Mouse (Mus musculus) naive thymus-derived CD4-positive, alpha-beta T cell, adult 2 months (primary cell): ENCODE results near the gene Spint3.
A peak's percentile ranks its signal among the peaks of the same experiment; 100 is the strongest.
"Not testable (repeated sequence)": the region's sequence is repeated elsewhere in the genome, so short reads cannot be mapped to it uniquely, and the experiment has no call there.

Experiments
- DNase-seq: peaks from one replicate; pipeline ENCODE4 v3.0.0-alpha.2; 2011; ENCODE audit warnings: low read depth

Gene Spint3

GRCm38 (mm10) chr2:164573359-164573758 is at the start of gene Spint3:
TSS of gene Spint3 (minus strand) at chr2:164573459.
- DNase-seq: not testable (repeated sequence)

DNA sequence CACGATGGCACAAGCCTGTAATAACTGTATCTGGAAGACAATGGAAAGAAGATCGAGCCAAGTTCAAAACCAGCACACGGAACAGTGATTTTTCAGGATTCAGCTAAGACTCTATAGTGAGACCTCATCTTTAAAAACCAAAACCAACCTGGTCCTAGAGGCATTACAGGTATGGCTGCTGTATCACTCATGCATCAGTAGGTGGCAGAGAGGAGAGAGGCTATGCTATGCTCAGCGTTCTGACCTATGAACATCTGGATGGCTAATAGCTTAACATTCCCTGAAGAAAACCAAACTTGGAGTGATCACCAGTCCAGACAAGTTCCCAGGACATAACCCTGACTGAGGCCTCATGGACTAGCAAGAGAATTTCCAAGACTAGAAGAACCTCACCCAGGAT is 48.5 kb upstream of the Spint3 start:
- no peak for DNase-seq

GRCm38 (mm10) chr2:164619050-164619449 is 45.8 kb upstream of the Spint3 start:
- no peak for DNase-seq

GRCm38 (mm10) chr2:164615386-164615785 is 42.1 kb upstream of the Spint3 start:
- DNase-seq: no peak

DNA sequence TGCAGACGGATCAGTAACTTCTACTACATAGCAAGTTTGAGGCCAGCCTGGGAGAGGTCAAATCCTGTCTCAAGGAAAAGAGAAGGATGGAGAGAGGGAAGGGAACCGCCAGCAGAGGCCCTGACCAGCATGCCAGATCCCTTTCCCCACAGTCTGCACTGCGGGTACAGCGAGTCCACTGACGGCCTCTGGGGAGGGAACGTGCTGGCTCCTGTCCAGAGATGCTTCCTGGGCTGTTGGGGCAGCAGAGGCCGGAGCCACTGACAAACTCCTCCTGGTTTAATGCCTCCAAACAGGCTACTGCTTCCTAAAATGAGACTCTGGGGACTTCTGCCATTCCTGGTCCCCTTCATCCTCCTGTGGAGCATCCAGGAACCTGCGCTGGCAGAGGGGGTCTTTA is 40.2 kb upstream of the Spint3 start, which contains the start of the genes Wfdc6b and Wfdc8:
Gene Wfdc6b (plus strand): TSS at position 52 of the 400 bp plus-strand sequence.
Gene Wfdc8 (minus strand): TSS at position 156 of the 400 bp plus-strand sequence.
- not testable (repeated sequence) for DNase-seq

- no peak for DNase-seq
Measured at GRCm38 (mm10) chr2:164608781-164609180, 35.5 kb upstream of the Spint3 start.

DNA sequence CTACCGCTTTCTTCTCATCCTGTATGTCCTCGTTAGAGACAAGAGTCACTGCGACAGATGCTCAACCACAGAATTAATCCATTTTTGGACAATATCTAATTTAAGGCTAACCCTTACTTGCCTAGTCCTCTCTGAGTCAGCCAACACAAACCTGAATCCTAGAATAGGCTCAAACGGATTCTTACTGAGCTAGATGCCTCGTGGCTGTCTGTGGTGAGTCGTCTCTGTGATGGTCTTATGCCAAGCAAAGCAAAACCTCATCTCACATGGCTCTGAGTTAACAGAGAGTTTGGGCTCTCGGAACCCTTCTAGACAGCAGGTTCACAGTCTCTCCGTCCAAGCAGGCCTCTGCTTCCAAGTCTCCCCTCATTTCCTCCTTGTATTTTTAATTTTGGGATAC is 31.2 kb upstream of the Spint3 start:
- no peak for DNase-seq

- no peak for DNase-seq
Measured at GRCm38 (mm10) chr2:164603482-164603881, 30.2 kb upstream of the Spint3 start.

- no peak for DNase-seq
Measured at GRCm38 (mm10) chr2:164600179-164600578, 26.9 kb upstream of the Spint3 start.

DNA sequence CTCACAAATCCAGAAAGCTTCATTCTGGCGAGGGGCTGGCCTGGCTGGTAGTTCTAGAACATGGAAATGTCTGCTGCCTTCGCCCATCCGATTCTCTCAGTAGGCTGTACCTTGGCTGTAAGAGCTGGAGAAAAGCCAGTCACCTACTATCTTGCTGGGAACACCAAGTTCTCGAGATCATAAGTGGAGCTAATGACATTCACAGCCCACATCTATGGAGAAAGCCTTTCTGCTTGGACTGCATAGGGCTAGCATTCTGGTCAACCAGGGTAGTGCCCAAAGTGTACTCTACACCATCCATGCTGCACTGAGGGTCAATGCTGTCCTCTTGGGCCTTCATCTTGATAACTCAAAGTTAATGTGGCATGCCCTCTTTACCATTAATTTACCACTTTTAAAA is 20.2 kb upstream of the Spint3 start, which contains the start of gene Eppin:
Gene Eppin (minus strand): TSS at position 101 of the 400 bp plus-strand sequence.
- DNase-seq: no peak

GRCm38 (mm10) chr2:164592014-164592413 is 18.8 kb upstream of the Spint3 start:
- DNase-seq: peak; percentile 7

DNA sequence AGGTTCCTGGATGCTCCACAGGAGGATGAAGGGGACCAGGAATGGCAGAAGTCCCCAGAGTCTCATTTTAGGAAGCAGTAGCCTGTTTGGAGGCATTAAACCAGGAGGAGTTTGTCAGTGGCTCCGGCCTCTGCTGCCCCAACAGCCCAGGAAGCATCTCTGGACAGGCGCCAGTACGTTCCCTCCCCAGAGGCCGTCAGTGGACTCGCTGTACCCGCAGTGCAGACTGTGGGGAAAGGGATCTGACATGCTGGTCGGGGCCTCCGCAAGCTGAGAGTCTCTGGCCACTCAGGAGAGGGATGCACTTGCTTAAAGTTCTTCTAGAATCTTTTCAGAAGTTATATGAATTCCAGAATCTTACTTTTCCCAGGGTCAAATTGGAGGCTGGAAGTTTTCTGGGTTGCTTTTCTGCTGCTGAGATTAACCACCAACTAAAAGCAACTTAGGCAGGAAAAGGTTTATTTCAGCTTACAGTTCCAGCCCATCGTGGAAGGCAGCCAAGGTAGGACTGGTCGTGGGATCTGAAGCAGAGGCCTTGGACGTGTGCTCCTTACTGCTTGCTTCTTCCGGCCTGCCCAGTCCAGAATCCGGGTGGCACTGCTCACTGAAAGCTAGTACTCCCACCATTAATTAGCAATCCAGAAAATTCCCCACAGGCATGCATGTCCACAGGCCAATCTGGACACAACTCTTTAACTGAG is 11.9 kb upstream of the Spint3 start, which contains the start of gene Wfdc6a:
Gene Wfdc6a (minus strand): TSS at position 423 of the 701 bp plus-strand sequence.
- DNase-seq: not testable (repeated sequence)

DNA sequence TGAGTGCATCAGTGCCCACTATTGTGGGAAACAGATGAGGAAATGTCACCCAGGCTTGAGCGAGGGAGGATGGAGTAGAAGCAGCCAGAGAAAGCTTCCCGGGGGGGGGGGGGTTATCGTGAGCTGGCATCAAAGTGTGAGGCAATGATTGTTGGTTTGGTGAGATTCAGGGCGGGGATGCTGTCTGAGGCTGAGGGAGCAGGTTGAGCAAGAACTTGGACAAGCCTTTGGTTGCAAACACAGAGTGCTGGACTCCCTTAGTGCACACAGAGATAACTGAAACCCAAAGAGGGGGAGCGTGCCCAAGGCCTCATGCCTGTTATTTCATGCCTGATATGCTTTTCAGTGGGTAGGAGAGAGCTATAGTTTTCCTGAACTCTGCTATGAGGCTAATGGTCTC is 5.8 kb downstream of the Spint3 start:
- DNase-seq: no peak

- DNase-seq: no peak
Measured at GRCm38 (mm10) chr2:164566997-164567396, 6.3 kb downstream of the Spint3 start.

DNA sequence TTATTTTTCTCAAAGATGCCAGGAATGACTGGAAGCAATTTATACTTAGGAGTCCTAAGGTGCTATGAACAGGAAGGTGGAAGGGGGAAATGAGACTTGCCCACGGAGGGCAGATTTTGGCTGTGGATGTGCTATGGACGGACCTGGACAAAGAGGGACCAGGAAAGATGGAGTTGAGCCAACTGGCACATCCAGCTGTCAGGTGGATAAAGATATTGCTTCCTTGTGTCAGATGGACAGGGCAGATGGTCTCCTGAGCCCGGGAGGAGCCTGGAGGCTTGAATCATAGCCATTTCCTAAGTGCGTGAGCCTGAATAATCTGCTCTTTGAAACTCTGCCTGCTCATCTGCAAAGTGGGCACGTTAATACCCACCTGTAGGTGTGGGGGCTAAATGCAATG is 8.9 kb downstream of the Spint3 start:
- DNase-seq: no peak

GRCm38 (mm10) chr2:164563339-164564038 is 9.8 kb downstream of the Spint3 start:
- peak; percentile 81 for DNase-seq

DNA sequence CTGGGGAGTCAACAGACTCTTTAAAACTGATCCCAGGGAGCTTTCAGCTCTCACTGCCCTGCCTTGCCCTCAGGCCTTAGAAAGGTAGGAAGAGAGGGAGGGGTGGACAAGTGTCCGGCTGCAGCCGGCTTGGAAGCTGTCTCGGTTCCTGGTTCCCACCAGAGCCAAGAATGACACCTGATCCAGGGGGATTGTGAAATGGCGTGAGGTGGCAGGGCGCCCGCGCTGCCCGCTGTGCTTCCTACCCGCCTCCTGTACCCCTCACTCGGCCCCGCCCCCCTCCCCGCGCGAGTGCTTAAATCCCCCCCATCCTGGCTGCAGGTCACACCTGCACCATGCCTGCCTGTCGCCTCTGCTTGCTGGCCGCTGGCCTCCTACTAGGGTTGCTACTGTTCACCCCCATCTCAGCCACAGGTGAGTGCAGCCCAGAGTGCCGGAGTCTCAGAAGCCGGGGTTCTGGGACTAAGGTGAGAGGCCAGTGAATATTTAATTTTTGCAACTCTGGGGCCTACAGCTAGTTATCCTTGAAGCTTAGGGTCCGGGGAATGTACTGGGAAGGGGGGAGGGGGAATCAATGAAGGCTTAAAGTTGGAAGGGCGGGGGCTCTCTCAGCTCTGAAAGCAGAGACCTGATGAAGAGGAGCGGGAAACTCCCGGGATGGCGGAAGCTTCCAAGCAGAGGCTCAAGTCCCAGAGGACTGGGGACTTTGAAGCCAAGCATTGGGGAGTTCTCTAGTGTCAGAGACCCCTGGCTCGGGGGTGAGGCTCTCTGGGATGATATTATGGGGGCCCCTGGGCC is 10.7 kb downstream of the Spint3 start, which contains the start of gene Wfdc2:
Gene Wfdc2 (plus strand): TSS at position 23 of the 798 bp plus-strand sequence.
- no peak for DNase-seq

GRCm38 (mm10) chr2:164560106-164560505 is 13.2 kb downstream of the Spint3 start:
- DNase-seq: no peak

GRCm38 (mm10) chr2:164558991-164559645 is 14.1 kb downstream of the Spint3 start:
- peak; percentile 38 for DNase-seq

- no peak for DNase-seq
Measured at GRCm38 (mm10) chr2:164558426-164558825, 14.8 kb downstream of the Spint3 start.

DNA sequence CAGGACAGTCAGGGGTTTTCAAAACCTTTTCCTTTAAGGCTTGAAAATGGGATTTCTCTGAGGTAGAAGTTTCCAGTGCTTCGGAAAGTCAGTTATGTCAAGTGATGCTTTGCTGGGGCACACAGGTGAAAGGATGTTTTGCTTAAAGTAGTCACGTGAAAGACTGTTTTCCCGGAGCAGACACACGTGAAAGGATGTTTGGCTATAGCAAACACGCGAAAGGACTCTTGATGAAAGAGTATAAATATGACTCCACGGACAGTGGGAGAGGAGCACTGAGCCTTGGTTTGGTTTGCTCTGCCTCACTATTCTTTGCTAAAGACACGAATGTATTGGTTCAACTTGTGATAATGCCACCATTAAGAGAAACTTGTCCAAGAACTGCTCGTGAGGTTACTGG is 21.8 kb downstream of the Spint3 start:
- no peak for DNase-seq

DNA sequence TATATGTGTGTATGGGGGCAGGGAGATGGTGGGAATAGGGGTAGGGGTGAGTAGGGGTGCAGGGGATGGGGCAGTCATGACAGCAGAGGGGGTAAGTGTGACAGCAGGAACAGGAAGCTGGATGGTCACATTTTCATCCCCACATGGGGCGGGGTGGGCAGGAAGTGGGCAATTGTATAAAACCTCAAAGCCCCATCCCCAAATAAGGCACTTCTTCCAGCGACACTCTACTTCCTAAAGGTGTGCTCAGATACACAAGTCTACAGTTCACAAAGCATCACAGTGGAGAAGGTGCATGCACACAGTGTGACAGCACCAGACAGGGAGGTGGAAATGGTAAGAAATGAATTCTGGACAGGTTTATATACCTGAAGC is 22.4 kb downstream of the Spint3 start:
- no peak for DNase-seq
